Mouse (Mus musculus) C2C12 (cell line): ENCODE measurements around the gene Kif1bp.

Experiments used
- CTCF ChIP-seq: IDR thresholded peaks from one replicate; pipeline ENCODE4 v1.5.1; 2011; ENCODE audit not compliant: control insufficient read depth, insufficient read depth, insufficient read length
- MAX ChIP-seq: IDR thresholded peaks from one replicate; pipeline ENCODE4 v1.6.1; 2011; ENCODE audit warnings: mild to moderate bottlenecking, control low read depth
- MYOD1 ChIP-seq: IDR thresholded peaks from one replicate; pipeline ENCODE4 v1.6.1; 2011; ENCODE audit warnings: low read depth; ENCODE audit not compliant: control insufficient read depth, insufficient read length
- MYOG ChIP-seq: IDR thresholded peaks from one replicate; pipeline ENCODE4 v1.6.1; 2011; ENCODE audit not compliant: control insufficient read depth, insufficient read length; ENCODE audit errors: extremely low read depth
- USF1 ChIP-seq: IDR thresholded peaks from one replicate; pipeline ENCODE4 v1.6.1; 2011; ENCODE audit warnings: low read depth, mild to moderate bottlenecking, control low read depth, moderate library complexity

DNA sequence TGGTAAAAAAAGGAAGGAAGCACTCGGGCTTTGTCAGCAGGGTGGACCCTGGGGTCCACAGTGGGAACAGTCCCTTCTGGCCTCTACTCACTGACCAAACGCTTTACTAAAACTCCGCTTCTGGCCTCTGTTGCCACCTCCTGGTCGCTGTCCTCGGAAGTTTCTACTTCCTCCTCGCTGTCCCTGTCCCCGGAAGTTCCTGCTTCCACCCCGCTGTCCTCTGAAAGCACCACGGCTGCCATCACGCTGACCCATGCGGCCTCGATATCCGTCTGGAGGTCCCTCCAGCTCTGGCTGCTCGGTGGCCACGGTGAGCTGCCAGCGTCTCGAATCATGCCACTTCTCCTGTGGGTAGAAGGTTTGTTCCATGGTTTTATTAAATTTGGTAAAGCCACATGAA is 4.0 kb upstream of the Kif1bp start:
- TF ChIP-seq CTCF (no peak), MAX (no peak), MYOD1 (no peak), MYOG (no peak), USF1 (no peak)
